Mouse (Mus musculus) retina, embryonic 14.5 days (tissue): ENCODE measurements around the gene Klhl32.
A peak's percentile ranks its signal among the peaks of the same experiment; 100 is the strongest.
"Not testable (repeated sequence)": the region's sequence is repeated elsewhere in the genome, so short reads cannot be mapped to it uniquely, and the experiment has no call there.

ENCODE experiments used
- DNase-seq: peaks from one replicate; pipeline ENCODE4 v3.0.0-alpha.2; 2015; ENCODE audit warnings: low spot score

The Klhl32 gene

GRCm38 (mm10) chr4:24850401-24851325 is at the start of gene Klhl32:
TSS of gene Klhl32 (minus strand) at chr4:24851124.
- peak; percentile 85 for DNase-seq

GRCm38 (mm10) chr4:24899146-24899545 is 48.2 kb upstream of the Klhl32 start:
- peak; percentile 2 for DNase-seq

- peak; percentile 12 for DNase-seq
These were observed 47.7 kb upstream of the Klhl32 start for GRCm38 (mm10) chr4:24898636-24899035.

GRCm38 (mm10) chr4:24897851-24898515 is 47.1 kb upstream of the Klhl32 start, which contains the start of gene Ndufaf4:
TSS of gene Ndufaf4 (plus strand) at chr4:24898083.
- peak; percentile 96 for DNase-seq

- DNase-seq = no peak
These were observed 46.4 kb upstream of the Klhl32 start for GRCm38 (mm10) chr4:24897351-24897750.

GRCm38 (mm10) chr4:24896829-24897228 is 45.9 kb upstream of the Klhl32 start:
- DNase-seq = peak; percentile 86

GRCm38 (mm10) chr4:24894625-24895024 is 43.7 kb upstream of the Klhl32 start:
- DNase-seq = no peak

- not testable (repeated sequence) for DNase-seq
These were observed 41.4 kb upstream of the Klhl32 start for GRCm38 (mm10) chr4:24892293-24892692.

- not testable (repeated sequence) for DNase-seq
These were observed 38.5 kb upstream of the Klhl32 start for GRCm38 (mm10) chr4:24889386-24889785.

- DNase-seq = no peak
These were observed 18.3 kb upstream of the Klhl32 start for GRCm38 (mm10) chr4:24869230-24869629.

- DNase-seq = no peak
These were observed 14.8 kb upstream of the Klhl32 start for GRCm38 (mm10) chr4:24865691-24866090.

GRCm38 (mm10) chr4:24847406-24847805 is 3.5 kb downstream of the Klhl32 start:
- no peak for DNase-seq

- no peak for DNase-seq
These were observed 5.4 kb downstream of the Klhl32 start for GRCm38 (mm10) chr4:24845546-24845945.

GRCm38 (mm10) chr4:24838567-24838966 is 12.4 kb downstream of the Klhl32 start:
- no peak for DNase-seq

- DNase-seq = no peak
These were observed 15.4 kb downstream of the Klhl32 start for GRCm38 (mm10) chr4:24835555-24835954.

GRCm38 (mm10) chr4:24808316-24808715 is 42.6 kb downstream of the Klhl32 start:
- DNase-seq = no peak

- no peak for DNase-seq
These were observed 49.0 kb downstream of the Klhl32 start for GRCm38 (mm10) chr4:24801881-24802280.

- DNase-seq = no peak
These were observed 49.6 kb downstream of the Klhl32 start for GRCm38 (mm10) chr4:24801343-24801742.

- DNase-seq = no peak
These were observed 50.5 kb downstream of the Klhl32 start for GRCm38 (mm10) chr4:24800345-24800936.

- no peak for DNase-seq
These were observed 51.9 kb downstream of the Klhl32 start for GRCm38 (mm10) chr4:24799037-24799436.

- no peak for DNase-seq
These were observed 53.1 kb downstream of the Klhl32 start for GRCm38 (mm10) chr4:24797868-24798267.

GRCm38 (mm10) chr4:24797280-24797679 is 53.6 kb downstream of the Klhl32 start:
- no peak for DNase-seq

- DNase-seq = no peak
These were observed 54.7 kb downstream of the Klhl32 start for GRCm38 (mm10) chr4:24796229-24796628.
